Mouse (Mus musculus) E14TG2a.4 (cell line): ENCODE data around the gene Kirrel3.

Experiments
- CTCF ChIP-seq: conservative IDR thresholded peaks from 2 replicates; pipeline ENCODE4 v1.5.1; 2014; ENCODE audit warnings: low read length
- NANOG ChIP-seq: IDR thresholded peaks from 2 replicates; pipeline ENCODE4 v1.6.1; 2014; ENCODE audit warnings: borderline replicate concordance, low read length, mixed read lengths

DNA sequence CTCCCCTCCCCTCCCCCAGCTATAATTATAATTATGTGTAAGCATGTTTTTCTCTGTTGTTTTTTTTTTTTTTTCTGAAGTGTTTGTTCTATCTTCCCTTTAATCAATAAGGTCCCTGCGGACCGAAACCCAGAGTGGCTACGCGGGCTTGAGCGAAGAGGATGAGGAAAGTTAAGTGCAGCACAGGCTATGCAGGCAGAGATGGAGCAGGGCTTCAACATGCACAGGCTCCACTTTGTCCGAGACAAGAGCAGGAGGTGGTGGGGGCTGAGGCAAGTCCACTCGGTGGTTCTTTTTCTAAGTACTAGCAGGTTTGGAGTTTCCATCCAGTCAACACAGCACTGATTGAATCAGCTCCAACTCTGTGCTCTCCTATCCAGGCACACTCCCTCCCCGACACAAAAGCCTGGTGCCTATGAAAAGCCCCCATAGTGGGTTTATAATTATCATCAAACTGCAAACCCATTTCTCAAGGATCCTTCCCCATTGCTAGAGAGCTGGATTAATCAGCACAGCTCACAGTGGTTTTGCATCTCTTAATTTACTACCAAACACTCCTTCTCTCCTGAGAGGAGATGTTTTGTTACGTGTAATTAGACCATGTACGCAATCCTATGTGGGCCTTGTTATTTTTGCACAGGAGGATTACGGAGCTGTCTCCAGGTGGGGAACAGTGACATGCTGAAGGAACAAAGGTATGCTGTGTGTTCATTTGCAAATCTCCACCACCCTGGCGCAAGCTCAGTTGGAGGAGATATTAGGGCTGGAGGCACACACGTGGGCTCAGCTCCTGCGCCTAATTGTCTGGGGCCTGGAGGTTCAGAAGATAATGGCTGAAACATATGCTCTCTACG is 39.0 kb upstream of the Kirrel3 start:
- TF ChIP-seq CTCF: no peak
- TF ChIP-seq NANOG: peak; percentile 5; the same call in 1 of the 2 replicates
